Comparison of ENCODE assay signal across 14 mouse cellular contexts in the genomic region with DNA sequence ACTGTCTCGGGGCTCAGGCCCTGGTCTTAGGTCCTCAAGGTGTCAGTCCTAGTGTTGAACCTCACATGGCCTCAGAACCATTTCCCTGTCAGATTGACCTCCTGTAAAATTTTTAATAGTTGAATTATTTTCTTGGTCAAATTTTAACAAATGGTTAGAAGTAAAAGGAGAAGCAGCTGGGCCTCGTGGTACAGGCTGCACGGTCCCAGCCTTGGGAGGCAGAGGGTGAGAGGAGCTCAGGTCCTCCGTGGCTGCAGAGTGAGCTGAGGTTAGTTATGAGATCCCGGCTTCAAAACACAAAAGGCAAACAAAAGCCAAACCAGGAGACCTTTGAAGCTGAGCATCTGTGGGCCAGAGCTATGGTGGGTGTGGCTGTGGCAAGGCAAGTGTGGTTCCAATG. TPM values are rescaled to one million over a fixed set of nuclear protein-coding genes. Genes with fewer than 3 reads are reported as not detected.
"Had no signal": no experiment of that assay in that cellular context is flagged by ENCODE, and none has a peak within 500 bp of the region (broad histone marks: within the 10 kb centered on the region; RNA-seq: fewer than 3 reads in every experiment).

No protein-coding gene starts in this region.

- H3K27ac ChIP-seq: hindbrain, embryonic 13.5 days; hindbrain, postnatal 0 days; kidney, postnatal 0 days; limb, embryonic 12.5 days; liver, embryonic 14.5 days; lung, embryonic 15.5 days; macrophage; neural tube, embryonic 12.5 days had no signal

- H3K9me3 ChIP-seq: hindbrain, embryonic 13.5 days; limb, embryonic 12.5 days; lung, embryonic 15.5 days; neural tube, embryonic 12.5 days had no signal

- H3K9ac ChIP-seq: limb, embryonic 12.5 days; liver, embryonic 14.5 days; lung, embryonic 15.5 days; neural tube, embryonic 12.5 days had no signal

- H3K27me3 ChIP-seq: hindbrain, embryonic 13.5 days; limb, embryonic 12.5 days; lung, embryonic 15.5 days; neural tube, embryonic 12.5 days had no signal

- DNase-seq: lung, postnatal 14 days; midbrain, embryonic 14.5 days; spleen, adult 18-20 months; thymus, adult 18-20 months; thymus, postnatal 14 days had no signal

- ATAC-seq: hindbrain, postnatal 0 days had no signal

- H3K4me3 ChIP-seq: hindbrain, embryonic 13.5 days; limb, embryonic 12.5 days; lung, embryonic 15.5 days; myocyte; neural tube, embryonic 12.5 days had no signal

- H3K4me1 ChIP-seq: lung, embryonic 15.5 days; neural tube, embryonic 12.5 days had no signal

- H3K4me2 ChIP-seq: hindbrain, embryonic 13.5 days; limb, embryonic 12.5 days; lung, embryonic 15.5 days; neural tube, embryonic 12.5 days had no signal

RNA-seq across cellular contexts. Expression of gene Baiap3, which starts 28.2 kb away (rescaled TPM):
- polyA plus RNA-seq: macrophage had no signal
